Mouse (Mus musculus) embryonic stem cell, embryonic (primary cell): ENCODE measurements at regions not wholly inside any gene's neighbourhood (a gene's known extent, or its start where the extent isn't known, plus 50 kb on each side); places are given as distances from the start of the nearest gene placed in this dataset.

Source experiments
- CTCF ChIA-PET, 4 experiments: fragments of 300-600 bp in 2 of 4; fragments of 350-600 bp in 2 of 4; sonication (Branson Sonifier 250); formaldehyde crosslinking; loops; one replicate each; lab custom pipeline; 2022; ENCODE audit warnings: inconsistent platforms in 2 of 4; lab: Charles Lee
- POLR2A ChIA-PET, 4 experiments: fragments of 300-600 bp in 2 of 4; fragments of 350-600 bp in 2 of 4; sonication (Branson Sonifier 250); formaldehyde crosslinking; loops; one replicate each; lab custom pipeline; 2022; ENCODE audit warnings: antibody characterized with exemption in 4 of 4, inconsistent platforms in 1 of 4; lab: Charles Lee

DNA sequence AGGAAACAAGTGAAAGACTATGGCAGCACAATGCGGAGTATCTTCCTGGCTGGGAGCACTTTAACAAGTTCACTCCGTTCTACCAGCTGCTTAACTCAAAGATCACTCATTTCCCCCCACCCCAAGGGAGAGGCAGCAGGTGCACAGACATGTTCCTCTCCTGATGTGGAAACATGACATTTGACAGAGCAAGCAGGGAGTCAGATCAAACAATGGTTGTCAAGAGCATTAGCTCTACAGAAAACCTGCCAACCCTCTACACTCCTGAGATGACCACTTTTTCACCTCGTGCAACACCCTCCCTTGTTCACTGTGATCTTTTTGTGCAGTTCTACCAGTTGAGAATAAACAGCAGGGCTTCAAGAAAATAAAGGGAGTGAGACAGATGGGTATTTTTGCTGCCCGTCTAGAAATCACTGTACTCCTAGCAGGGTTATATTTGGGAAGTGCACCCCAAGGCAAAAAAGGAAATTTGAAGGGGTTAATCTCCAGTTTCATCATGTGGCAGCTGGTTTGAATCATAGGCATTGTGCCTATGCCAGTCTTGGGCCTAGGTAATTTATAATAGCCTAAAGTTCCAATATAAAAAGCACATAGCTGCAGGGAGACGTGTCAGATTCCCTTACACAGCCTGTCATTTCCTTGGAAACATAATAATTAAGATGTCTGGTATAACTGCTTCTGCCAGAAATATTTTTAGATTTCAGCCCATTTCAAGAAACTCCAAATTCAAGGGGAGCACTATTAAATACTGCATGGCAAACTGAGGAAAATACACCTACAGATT, 210.5 kb upstream of the Epha6 start:
- POLR2A ChIA-PET, result no interaction called here
- CTCF ChIA-PET, result interaction anchor here in 1 of 4 experiments (1.0 kb wide), 1 partner anchor 10 kb away, joined by 3 read pairs; no protein-coding TSS in a partner anchor

DNA sequence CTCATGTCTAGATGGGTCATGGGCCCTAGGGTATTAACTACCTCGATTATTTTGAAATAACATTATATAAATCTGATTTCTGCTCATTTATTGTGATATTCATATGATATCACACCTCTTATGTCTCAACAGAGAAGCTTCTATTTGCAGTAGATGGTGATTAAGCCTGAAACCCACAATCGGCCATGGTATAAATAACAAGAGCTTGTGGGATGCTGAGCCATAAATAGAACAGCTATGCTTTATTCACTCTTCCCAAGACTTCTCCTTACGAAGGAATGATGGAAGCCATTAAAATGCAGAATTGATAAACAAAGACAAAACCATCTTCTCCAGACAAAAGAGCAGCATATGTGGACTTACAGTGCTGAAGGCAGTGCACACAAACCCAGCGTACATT, 195.4 kb upstream of the Epha6 start:
- ChIA-PET POLR2A (no interaction called here), CTCF (no interaction called here)
